Mouse (Mus musculus): Measurements from ENCODE around the gene Gm49342. TPM values are rescaled to one million over a fixed set of nuclear protein-coding genes. Genes with fewer than 3 reads are reported as not detected.
"Not testable (repeated sequence)": the region's sequence is repeated elsewhere in the genome, so short reads cannot be mapped to it uniquely, and the experiment has no call there.

Gene Gm49342
- polyA plus RNA-seq, 2 experiments from 2014 or later, result 3.4 to 9.3 TPM

- ATAC-seq, result no peak
Measured at GRCm38 (mm10) chr14:50938119-50938908, 6.0 kb upstream of the Gm49342 start.

- peak; percentile 89 for ATAC-seq
Measured at GRCm38 (mm10) chr14:50938940-50939339, 5.4 kb upstream of the Gm49342 start.

- peak; percentile 83 for ATAC-seq
Measured at GRCm38 (mm10) chr14:50944668-50945033, 334 bp downstream of the Gm49342 start.

GRCm38 (mm10) chr14:50945081-50945480, 764 bp downstream of the Gm49342 start:
- ATAC-seq, result not testable (repeated sequence)

GRCm38 (mm10) chr14:50945526-50945925, 1.2 kb downstream of the Gm49342 start:
- not testable (repeated sequence) for ATAC-seq

- ATAC-seq, result no peak
Measured at GRCm38 (mm10) chr14:50955487-50955886, 11.2 kb downstream of the Gm49342 start.

GRCm38 (mm10) chr14:50955942-50956508, 11.7 kb downstream of the Gm49342 start, which contains the start of gene Pnp2:
TSS of gene Pnp2 (plus strand) at chr14:50955992.
- peak; percentile 93 for ATAC-seq

- not testable (repeated sequence) for ATAC-seq
Measured at GRCm38 (mm10) chr14:50956724-50957123, 12.4 kb downstream of the Gm49342 start.

GRCm38 (mm10) chr14:50957146-50957545, 12.8 kb downstream of the Gm49342 start:
- ATAC-seq, result not testable (repeated sequence)

- ATAC-seq, result not testable (repeated sequence)
Measured at GRCm38 (mm10) chr14:50958289-50958995, 14.1 kb downstream of the Gm49342 start.

- ATAC-seq, result no peak
Measured at GRCm38 (mm10) chr14:50968216-50968980, 24.1 kb downstream of the Gm49342 start.

- no peak for ATAC-seq
Measured at GRCm38 (mm10) chr14:50969041-50969440, 24.7 kb downstream of the Gm49342 start.

- ATAC-seq, result no peak
Measured at GRCm38 (mm10) chr14:50969558-50970544, 25.5 kb downstream of the Gm49342 start.

- no peak for ATAC-seq
Measured at GRCm38 (mm10) chr14:50970822-50971221, 26.5 kb downstream of the Gm49342 start.

- not testable (repeated sequence) for ATAC-seq
Measured at GRCm38 (mm10) chr14:50973054-50973453, 28.7 kb downstream of the Gm49342 start.

- ATAC-seq, result no peak
Measured at GRCm38 (mm10) chr14:50973700-50974099, 29.4 kb downstream of the Gm49342 start.

- ATAC-seq, result no peak
Measured at GRCm38 (mm10) chr14:50975001-50975400, 30.7 kb downstream of the Gm49342 start.

- ATAC-seq, result no peak
Measured at GRCm38 (mm10) chr14:50976674-50977073, 32.4 kb downstream of the Gm49342 start.

- ATAC-seq, result not testable (repeated sequence)
Measured at GRCm38 (mm10) chr14:50978451-50978850, 34.1 kb downstream of the Gm49342 start.

- ATAC-seq, result no peak
Measured at GRCm38 (mm10) chr14:50979631-50980030, 35.3 kb downstream of the Gm49342 start.

- ATAC-seq, result peak; percentile 85
Measured at GRCm38 (mm10) chr14:50981207-50981606, 36.9 kb downstream of the Gm49342 start.
